Mouse (Mus musculus) kidney, adult 18-20 months (tissue): Measurements from ENCODE around the gene Pxn.
A peak's percentile ranks its signal among the peaks of the same experiment; 100 is the strongest.
"Not testable (repeated sequence)": the region's sequence is repeated elsewhere in the genome, so short reads cannot be mapped to it uniquely, and the experiment has no call there.

Experiments
- DNase-seq: peaks from one replicate; pipeline ENCODE4 v3.0.0; 2021

The Pxn gene

GRCm38 (mm10) chr5:115509790-115510689 is 3.6 kb downstream of the Pxn start:
- DNase-seq = no peak

GRCm38 (mm10) chr5:115512375-115512774 is 5.9 kb downstream of the Pxn start:
- DNase-seq = no peak

DNA sequence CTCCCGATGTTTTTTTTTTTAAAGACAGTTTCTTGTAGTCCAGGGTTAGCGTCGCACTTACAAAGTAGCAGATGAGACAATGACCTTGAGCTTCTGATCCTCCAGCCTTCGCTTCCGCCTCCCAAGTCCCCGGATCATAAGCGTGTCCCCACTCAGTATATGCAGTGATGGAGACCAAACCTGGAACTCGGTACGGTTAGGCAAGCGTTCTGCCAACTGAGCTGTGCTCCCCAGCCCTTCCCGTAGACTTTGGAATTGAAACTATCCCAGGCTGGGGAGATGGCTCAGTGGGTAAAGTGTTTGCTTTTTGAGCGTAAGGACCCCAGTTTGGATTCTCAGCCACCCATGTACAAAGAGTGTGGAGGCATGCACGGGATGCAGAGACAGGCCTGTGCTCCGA is 6.8 kb downstream of the Pxn start:
- DNase-seq = no peak

DNA sequence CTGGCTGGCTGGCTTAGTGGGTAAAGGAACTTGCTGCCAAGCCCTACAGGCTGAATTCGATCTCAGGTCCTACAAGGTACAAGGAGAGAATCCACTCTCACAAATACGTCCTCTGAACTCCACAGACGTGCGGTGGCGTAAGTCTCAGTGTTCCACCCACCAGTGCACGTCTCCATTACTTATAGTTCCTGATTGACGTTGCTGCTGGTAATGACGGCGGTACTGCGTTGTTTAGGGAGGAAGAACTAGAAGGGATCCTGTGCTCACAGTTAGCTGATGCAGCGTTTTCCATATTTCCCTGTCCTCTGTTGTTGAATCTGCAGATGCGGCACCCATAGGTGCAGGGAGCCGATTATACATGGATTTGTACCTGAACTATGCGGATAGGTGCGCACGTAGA is 7.2 kb downstream of the Pxn start:
- no peak for DNase-seq

GRCm38 (mm10) chr5:115514346-115514745 is 7.9 kb downstream of the Pxn start:
- no peak for DNase-seq

- peak; percentile 70 for DNase-seq
Measured at GRCm38 (mm10) chr5:115514896-115515587, 8.6 kb downstream of the Pxn start.

DNA sequence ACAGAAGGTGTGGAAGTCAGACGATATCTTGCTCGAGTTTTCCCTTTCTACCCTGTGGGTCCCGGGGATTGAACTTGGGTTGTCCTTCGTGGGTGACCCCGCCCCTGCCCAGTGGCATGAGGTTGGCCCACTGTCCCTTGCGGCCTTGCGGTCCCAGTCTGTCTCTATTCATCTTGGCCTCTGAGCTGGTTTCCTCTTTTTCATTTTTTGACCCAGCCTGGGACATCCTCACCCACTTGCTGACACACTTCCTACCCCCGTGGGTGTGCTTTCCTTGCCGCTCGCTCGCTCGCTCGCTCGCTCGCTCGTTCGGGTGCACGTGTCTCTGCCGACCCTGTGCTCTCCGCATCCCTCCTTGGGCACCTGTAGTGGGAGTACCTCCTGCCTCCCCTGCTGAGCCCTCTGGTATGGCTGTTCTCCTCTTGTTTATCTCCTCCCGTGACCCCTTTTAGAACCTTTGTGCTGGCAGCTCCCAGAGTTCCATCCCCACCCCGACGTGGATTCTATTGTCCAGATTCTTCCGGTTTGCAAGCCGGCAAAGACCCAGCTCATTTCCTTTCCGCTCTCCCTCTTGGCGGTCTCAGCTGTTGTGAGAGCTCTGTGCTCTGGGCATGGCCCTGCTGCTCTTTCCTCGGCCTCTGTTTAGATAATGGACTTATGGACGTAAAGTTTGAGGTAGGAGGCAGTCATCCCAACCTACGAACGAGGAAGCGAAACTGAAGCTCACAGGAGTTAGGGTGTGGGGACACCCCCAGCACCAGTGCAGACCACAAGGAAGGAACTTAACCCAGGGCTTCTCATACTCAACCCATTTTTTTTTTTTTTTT is 9.8 kb downstream of the Pxn start:
- no peak for DNase-seq

- DNase-seq = no peak
Measured at GRCm38 (mm10) chr5:115516908-115517307, 10.4 kb downstream of the Pxn start.

- no peak for DNase-seq
Measured at GRCm38 (mm10) chr5:115517501-115517900, 11.0 kb downstream of the Pxn start.

DNA sequence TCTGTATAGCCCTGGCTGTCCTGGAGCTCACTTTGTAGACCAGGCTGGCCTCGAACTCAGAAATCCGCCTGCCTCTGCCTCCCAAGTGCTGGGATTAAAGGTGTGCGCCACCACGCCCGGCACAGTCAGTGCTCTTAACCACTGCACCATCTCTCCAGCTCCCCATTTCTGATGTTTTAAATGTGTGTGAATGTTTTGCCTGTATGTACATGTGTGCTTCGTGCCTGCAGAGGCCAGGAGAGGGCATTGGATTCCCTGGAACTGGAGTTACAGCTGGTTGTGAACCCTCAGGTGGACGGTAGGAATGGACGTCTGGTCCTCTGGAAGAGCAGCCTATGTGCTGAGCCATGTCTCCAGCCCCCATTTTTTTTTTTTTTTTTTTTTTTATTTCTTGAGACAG is 11.7 kb downstream of the Pxn start:
- not testable (repeated sequence) for DNase-seq

- peak; percentile 69 for DNase-seq
Measured at GRCm38 (mm10) chr5:115520325-115520869, 13.9 kb downstream of the Pxn start.

- DNase-seq = peak; percentile 84
Measured at GRCm38 (mm10) chr5:115521553-115522461, 15.3 kb downstream of the Pxn start.

GRCm38 (mm10) chr5:115522531-115522930 is 16.1 kb downstream of the Pxn start:
- no peak for DNase-seq

GRCm38 (mm10) chr5:115522981-115523499 is 16.6 kb downstream of the Pxn start:
- no peak for DNase-seq

- peak; percentile 64 for DNase-seq
Measured at GRCm38 (mm10) chr5:115523971-115524370, 17.5 kb downstream of the Pxn start.

DNA sequence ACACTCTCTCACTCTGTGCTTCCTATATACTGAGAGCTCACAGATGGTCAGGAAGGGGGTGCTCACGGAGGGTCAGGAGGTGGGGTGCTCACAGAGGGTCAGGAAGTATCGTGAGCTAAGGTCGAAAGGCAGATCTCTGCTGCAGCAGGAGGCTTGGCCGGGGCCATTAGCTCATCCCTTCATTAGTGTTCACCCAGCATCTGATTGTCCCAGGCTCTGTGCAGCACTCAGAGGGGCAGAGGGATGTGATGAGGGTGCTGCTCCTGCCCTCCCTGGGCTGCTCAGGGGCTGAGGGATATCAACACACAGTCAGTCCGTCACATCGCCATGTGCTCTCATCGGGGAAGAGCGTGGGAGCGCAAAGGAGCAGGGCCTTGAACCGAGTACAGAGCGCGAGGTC is 18.0 kb downstream of the Pxn start:
- DNase-seq = no peak

- DNase-seq = peak; percentile 31
Measured at GRCm38 (mm10) chr5:115525416-115525815, 18.9 kb downstream of the Pxn start.

- DNase-seq = peak; percentile 21
Measured at GRCm38 (mm10) chr5:115525943-115526342, 19.5 kb downstream of the Pxn start.

GRCm38 (mm10) chr5:115526456-115527202 is 20.2 kb downstream of the Pxn start:
- DNase-seq = no peak

- DNase-seq = no peak
Measured at GRCm38 (mm10) chr5:115528128-115528527, 21.7 kb downstream of the Pxn start.

DNA sequence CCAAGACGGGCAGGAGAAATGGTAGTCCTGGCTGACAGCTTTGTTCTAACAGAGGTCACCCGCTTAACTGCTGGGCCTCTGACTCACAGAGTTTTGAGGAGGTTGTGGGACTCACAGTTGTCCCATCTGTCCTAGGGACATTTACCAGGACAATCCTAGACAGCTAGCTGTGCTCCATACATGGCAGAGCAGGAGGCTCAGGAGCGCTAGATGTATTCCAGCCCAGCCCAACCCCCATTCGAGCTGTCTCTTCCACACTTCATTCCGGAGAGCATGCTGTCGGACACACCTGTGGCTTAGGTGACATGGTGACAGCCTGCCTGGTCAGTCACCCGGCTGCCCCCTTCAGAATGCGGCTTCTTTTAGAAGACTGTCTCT is 22.9 kb downstream of the Pxn start:
- no peak for DNase-seq
